Mouse (Mus musculus): ENCODE measurements at regions not wholly inside any gene's neighbourhood (a gene's known extent, or its start where the extent isn't known, plus 50 kb on each side); places are given as distances from the start of the nearest gene placed in this dataset.

- H3K9me3 ChIP-seq (ENCODE audit: control insufficient read depth, low read depth, low read length), result no peaks in the 10 kb centered on the region
- no peaks in the 10 kb centered on the region for H3K27me3 ChIP-seq (ENCODE audit: control insufficient read depth, insufficient read depth, low read length)
- H3K4me2 ChIP-seq (replicated peaks; ENCODE audit: low read depth, low read length), result no peak overlapping the region
- no peaks in the 10 kb centered on the region for H3K36me3 ChIP-seq (ENCODE audit: control insufficient read depth, insufficient read depth, low read length)
- ATAC-seq (ENCODE audit: insufficient number of reproducible peaks, insufficient read depth, low FRiP score, low read depth), result no peak
- 76% methylated on average over 1 of the region's 1 CpGs for WGBS
- H3K9ac ChIP-seq (replicated peaks; ENCODE audit: low read depth, low read length), result no peak overlapping the region
- no peak overlapping the region for H3K27ac ChIP-seq (ENCODE audit: low read length)
- H3K4me1 ChIP-seq (ENCODE audit: control insufficient read depth, insufficient read depth, low read length), result no peaks in the 10 kb centered on the region
- H3K4me3 ChIP-seq (ENCODE audit: low read depth, low read length), result no peak overlapping the region
These were observed 923.1 kb downstream of the Fam181b start for GRCm38 (mm10) chr7:94002780-94003179.

- no peak for ATAC-seq (ENCODE audit: insufficient number of reproducible peaks, insufficient read depth, low FRiP score, low read depth)
- no peaks in the 10 kb centered on the region for H3K36me3 ChIP-seq (ENCODE audit: control insufficient read depth, insufficient read depth, low read length)
- WGBS, result 15% methylated on average over 11 of the region's 11 CpGs
- no peak overlapping the region for H3K27ac ChIP-seq (ENCODE audit: low read length)
- no peaks in the 10 kb centered on the region for H3K27me3 ChIP-seq (ENCODE audit: control insufficient read depth, insufficient read depth, low read length)
- H3K4me1 ChIP-seq (ENCODE audit: control insufficient read depth, insufficient read depth, low read length), result no peaks in the 10 kb centered on the region
- H3K4me3 ChIP-seq (ENCODE audit: low read depth, low read length), result no peak overlapping the region
- no peaks in the 10 kb centered on the region for H3K9me3 ChIP-seq (ENCODE audit: control insufficient read depth, low read depth, low read length)
- H3K4me2 ChIP-seq (replicated peaks; ENCODE audit: low read depth, low read length), result peak overlapping the region; percentile 35
- H3K9ac ChIP-seq (replicated peaks; ENCODE audit: low read depth, low read length), result no peak overlapping the region
These were observed 962.9 kb downstream of the Fam181b start for GRCm38 (mm10) chr7:94042466-94043030.

GRCm38 (mm10) chr7:94045428-94045827 is 965.8 kb downstream of the Fam181b start:
- no peak overlapping the region for H3K9ac ChIP-seq (replicated peaks; ENCODE audit: low read depth, low read length)

GRCm38 (mm10) chr7:94046029-94046428 is 966.4 kb downstream of the Fam181b start:
- Histone ChIP-seq H3K27me3 (ENCODE audit: control insufficient read depth, insufficient read depth, low read length) (no peaks in the 10 kb centered on the region), H3K9me3 (ENCODE audit: control insufficient read depth, low read depth, low read length) (no peaks in the 10 kb centered on the region), H3K4me3 (ENCODE audit: low read depth, low read length) (no peak overlapping the region), H3K9ac (replicated peaks; ENCODE audit: low read depth, low read length) (no peak overlapping the region), H3K27ac (ENCODE audit: low read length) (no peak overlapping the region), H3K36me3 (ENCODE audit: control insufficient read depth, insufficient read depth, low read length) (no peaks in the 10 kb centered on the region), H3K4me2 (replicated peaks; ENCODE audit: low read depth, low read length) (no peak overlapping the region), H3K4me1 (ENCODE audit: control insufficient read depth, insufficient read depth, low read length) (no peaks in the 10 kb centered on the region)
- ATAC-seq (ENCODE audit: insufficient number of reproducible peaks, insufficient read depth, low FRiP score, low read depth), result no peak
- 24% methylated on average over 1 of the region's 1 CpGs for WGBS

More at GRCm38 (mm10) chr7:94045428-94045827, 965.8 kb downstream of the Fam181b start:
- ATAC-seq (ENCODE audit: insufficient number of reproducible peaks, insufficient read depth, low FRiP score, low read depth), result no peak
- H3K9me3 ChIP-seq (ENCODE audit: control insufficient read depth, low read depth, low read length), result no peaks in the 10 kb centered on the region
- H3K27ac ChIP-seq (ENCODE audit: low read length), result no peak overlapping the region
- no peak overlapping the region for H3K4me2 ChIP-seq (replicated peaks; ENCODE audit: low read depth, low read length)
- H3K4me1 ChIP-seq (ENCODE audit: control insufficient read depth, insufficient read depth, low read length), result no peaks in the 10 kb centered on the region
- no peaks in the 10 kb centered on the region for H3K27me3 ChIP-seq (ENCODE audit: control insufficient read depth, insufficient read depth, low read length)
- no peak overlapping the region for H3K4me3 ChIP-seq (ENCODE audit: low read depth, low read length)
- 62% methylated on average over 2 of the region's 2 CpGs for WGBS
- no peaks in the 10 kb centered on the region for H3K36me3 ChIP-seq (ENCODE audit: control insufficient read depth, insufficient read depth, low read length)

- Histone ChIP-seq H3K9ac (replicated peaks; ENCODE audit: low read depth, low read length) (no peak overlapping the region), H3K27me3 (ENCODE audit: control insufficient read depth, insufficient read depth, low read length) (no peaks in the 10 kb centered on the region), H3K36me3 (ENCODE audit: control insufficient read depth, insufficient read depth, low read length) (no peaks in the 10 kb centered on the region), H3K4me3 (ENCODE audit: low read depth, low read length) (no peak overlapping the region), H3K4me1 (ENCODE audit: control insufficient read depth, insufficient read depth, low read length) (no peaks in the 10 kb centered on the region), H3K9me3 (ENCODE audit: control insufficient read depth, low read depth, low read length) (no peaks in the 10 kb centered on the region), H3K4me2 (replicated peaks; ENCODE audit: low read depth, low read length) (no peak overlapping the region), H3K27ac (ENCODE audit: low read length) (no peak overlapping the region)
- WGBS, result 70% methylated on average over 3 of the region's 3 CpGs
- no peak for ATAC-seq (ENCODE audit: insufficient number of reproducible peaks, insufficient read depth, low FRiP score, low read depth)
These were observed 982.3 kb downstream of the Fam181b start for GRCm38 (mm10) chr7:94061814-94062545.

Measured in stomach, embryonic 14.5 days (tissue).